Mouse (Mus musculus): Measurements from ENCODE around the gene Parpbp. TPM values are rescaled to one million over a fixed set of nuclear protein-coding genes. Genes with fewer than 3 reads are reported as not detected.

Gene Parpbp
- polyA plus RNA-seq, 2 experiments = 8.8 to 13.4 TPM

GRCm38 (mm10) chr10:88063436-88063835 lies 83.3 kb downstream of the Parpbp start:
- ATAC-seq (ENCODE audit: insufficient read depth) = no peak
- Histone ChIP-seq H3K4me1 (replicated peaks; ENCODE audit: control insufficient read depth in 2 of 2, insufficient read depth in 2 of 2, low read length in 1 of 2) (no peaks in the 10 kb centered on the region), H3K4me3 (ENCODE audit: insufficient read depth in 1 of 2, low read depth in 2 of 2, low read length in 2 of 2) (no peak overlapping the region), H3K4me2 (ENCODE audit: low read depth) (no peak overlapping the region), H3K36me3 (replicated peaks; ENCODE audit: control insufficient read depth, insufficient read depth, low read depth) (no peaks in the 10 kb centered on the region), H3K9ac (replicated peaks) (no peak overlapping the region), H3K27ac (no peak overlapping the region), H3K9me3 (ENCODE audit: control insufficient read depth, low read length) (no peaks in the 10 kb centered on the region), H3K27me3 (ENCODE audit: control insufficient read depth, insufficient read depth, low read length) (no peaks in the 10 kb centered on the region)
- DNase-seq (ENCODE audit: low read depth in 3 of 3, low spot score in 3 of 3) = no peak
- TF ChIP-seq EP300 (IDR thresholded peaks at IDR 0.05; ENCODE audit: low read depth) (no peak), CTCF (IDR thresholded peaks at IDR 0.05; ENCODE audit: low read depth) (no peak)
- WGBS (ENCODE audit: insufficient replicate concordance) = 59% methylated on average over 4 of the region's 4 CpGs

DNA sequence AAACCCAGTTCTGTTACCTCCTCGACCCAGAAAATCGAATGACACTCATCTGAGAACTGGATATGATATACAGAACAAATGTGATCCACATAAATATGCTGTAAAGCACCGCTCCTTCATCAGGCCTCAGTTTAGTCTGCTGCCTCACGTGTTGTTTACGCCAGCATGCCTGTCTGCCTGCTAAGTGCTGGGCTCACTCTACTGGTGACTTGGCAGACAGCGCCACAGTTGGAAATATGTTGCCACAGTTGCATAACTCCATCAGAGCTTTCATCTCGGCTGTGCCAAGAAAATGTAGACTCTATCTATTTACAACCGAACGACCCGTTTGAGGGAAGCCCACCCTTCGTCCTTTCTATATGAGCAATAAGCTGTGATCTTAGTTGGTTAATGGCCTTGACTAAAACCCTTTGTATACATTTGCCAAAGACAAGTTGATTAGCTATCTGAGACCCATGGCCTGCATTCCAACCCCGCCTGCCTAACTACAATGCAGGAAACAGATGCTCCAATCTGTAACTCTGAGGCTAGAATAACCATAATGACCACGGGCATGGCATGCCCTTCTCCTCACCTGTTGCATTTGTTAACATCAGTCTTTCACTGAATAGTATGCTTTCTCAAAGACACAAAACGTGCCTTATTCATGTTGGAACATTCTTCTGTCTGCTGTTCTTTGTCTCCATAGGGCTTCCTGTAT lies 89.6 kb downstream of the Parpbp start:
- 61% methylated on average over 14 of the region's 14 CpGs for WGBS (ENCODE audit: insufficient replicate concordance)
- no peak for ATAC-seq (ENCODE audit: insufficient read depth)
- Histone ChIP-seq H3K4me3 (ENCODE audit: insufficient read depth in 1 of 2, low read depth in 2 of 2, low read length in 2 of 2) (no peak overlapping the region), H3K4me2 (ENCODE audit: low read depth) (no peak overlapping the region), H3K9me3 (ENCODE audit: control insufficient read depth, low read length) (no peaks in the 10 kb centered on the region), H3K9ac (replicated peaks) (no peak overlapping the region), H3K27me3 (ENCODE audit: control insufficient read depth, insufficient read depth, low read length) (no peaks in the 10 kb centered on the region), H3K27ac (no peak overlapping the region), H3K36me3 (replicated peaks; ENCODE audit: control insufficient read depth, insufficient read depth, low read depth) (no peaks in the 10 kb centered on the region), H3K4me1 (replicated peaks; ENCODE audit: control insufficient read depth in 2 of 2, insufficient read depth in 2 of 2, low read length in 1 of 2) (0 out of 4 replicates have a peak, but pooled peaks cover 0 to 1% of the 10 kb centered on the region in 2 experiments)
- TF ChIP-seq EP300 (IDR thresholded peaks at IDR 0.05; ENCODE audit: low read depth) (no peak), CTCF (IDR thresholded peaks at IDR 0.05; ENCODE audit: low read depth) (no peak)
- no peak for DNase-seq (ENCODE audit: low read depth in 3 of 3, low spot score in 3 of 3)

GRCm38 (mm10) chr10:88054233-88054985 lies 92.3 kb downstream of the Parpbp start:
- 40% methylated on average over 14 of the region's 14 CpGs for WGBS (ENCODE audit: insufficient replicate concordance)
- H3K9me3 ChIP-seq (ENCODE audit: control insufficient read depth, low read length) = no peaks in the 10 kb centered on the region
- H3K27me3 ChIP-seq (ENCODE audit: control insufficient read depth, insufficient read depth, low read length) = no peaks in the 10 kb centered on the region
- no peaks in the 10 kb centered on the region for H3K36me3 ChIP-seq (replicated peaks; ENCODE audit: control insufficient read depth, insufficient read depth, low read depth)
- TF ChIP-seq EP300 (IDR thresholded peaks at IDR 0.05; ENCODE audit: low read depth) (no peak), CTCF (IDR thresholded peaks at IDR 0.05; ENCODE audit: low read depth) (no peak)
- H3K4me3 ChIP-seq (ENCODE audit: insufficient read depth in 1 of 2, low read depth in 2 of 2, low read length in 2 of 2) = no peak overlapping the region
- H3K4me2 ChIP-seq (ENCODE audit: low read depth) = no peak overlapping the region
- DNase-seq (ENCODE audit: low read depth in 3 of 3, low spot score in 3 of 3) = no peak
- H3K4me1 ChIP-seq (replicated peaks; ENCODE audit: control insufficient read depth in 2 of 2, insufficient read depth in 2 of 2, low read length in 1 of 2) = 0 out of 4 replicates have a peak, but pooled peaks cover 0 to 1% of the 10 kb centered on the region in 2 experiments
- no peak for ATAC-seq (ENCODE audit: insufficient read depth)
- no peak overlapping the region for H3K27ac ChIP-seq
- no peak overlapping the region for H3K9ac ChIP-seq (replicated peaks)

- WGBS (ENCODE audit: insufficient replicate concordance) = 66% methylated on average over 11 of the region's 11 CpGs
- Histone ChIP-seq H3K4me3 (ENCODE audit: insufficient read depth in 1 of 2, low read depth in 2 of 2, low read length in 2 of 2) (no peak overlapping the region), H3K4me1 (replicated peaks; ENCODE audit: control insufficient read depth in 2 of 2, insufficient read depth in 2 of 2, low read length in 1 of 2) (no peaks in the 10 kb centered on the region), H3K27me3 (ENCODE audit: control insufficient read depth, insufficient read depth, low read length) (no peaks in the 10 kb centered on the region), H3K27ac (no peak overlapping the region), H3K36me3 (replicated peaks; ENCODE audit: control insufficient read depth, insufficient read depth, low read depth) (no peaks in the 10 kb centered on the region), H3K9me3 (ENCODE audit: control insufficient read depth, low read length) (no peaks in the 10 kb centered on the region), H3K9ac (replicated peaks) (no peak overlapping the region), H3K4me2 (ENCODE audit: low read depth) (no peak overlapping the region)
- TF ChIP-seq CTCF (IDR thresholded peaks at IDR 0.05; ENCODE audit: low read depth) (no peak), EP300 (IDR thresholded peaks at IDR 0.05; ENCODE audit: low read depth) (no peak)
- DNase-seq (ENCODE audit: low read depth in 3 of 3, low spot score in 3 of 3) (no peak), ATAC-seq (ENCODE audit: insufficient read depth) (no peak)
Observed at GRCm38 (mm10) chr10:88046098-88046771, 100.5 kb downstream of the Parpbp start.

DNA sequence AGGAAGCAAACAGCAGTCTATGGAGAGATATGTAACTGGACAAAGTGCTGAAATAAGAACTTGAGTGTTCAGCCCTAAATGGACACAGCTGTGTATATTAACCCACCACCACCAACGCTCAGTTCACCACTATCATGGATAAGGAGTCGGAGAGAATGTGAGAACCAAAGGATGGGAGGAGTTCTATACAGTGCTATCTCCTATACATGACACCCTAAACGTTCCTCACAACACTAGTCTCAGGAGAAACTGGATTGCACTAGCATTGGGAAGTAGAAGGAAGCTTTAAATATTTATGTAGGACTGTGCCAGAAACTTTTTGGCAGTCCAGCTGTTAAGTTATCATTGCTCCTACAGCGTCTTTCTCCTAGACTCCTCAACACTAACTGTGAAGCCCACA lies 102.4 kb downstream of the Parpbp start:
- Histone ChIP-seq H3K9ac (replicated peaks) (no peak overlapping the region), H3K36me3 (replicated peaks; ENCODE audit: control insufficient read depth, insufficient read depth, low read depth) (no peaks in the 10 kb centered on the region), H3K9me3 (ENCODE audit: control insufficient read depth, low read length) (no peaks in the 10 kb centered on the region), H3K4me2 (ENCODE audit: low read depth) (no peak overlapping the region), H3K4me1 (replicated peaks; ENCODE audit: control insufficient read depth in 2 of 2, insufficient read depth in 2 of 2, low read length in 1 of 2) (no peaks in the 10 kb centered on the region), H3K27ac (no peak overlapping the region), H3K27me3 (ENCODE audit: control insufficient read depth, insufficient read depth, low read length) (no peaks in the 10 kb centered on the region), H3K4me3 (ENCODE audit: insufficient read depth in 1 of 2, low read depth in 2 of 2, low read length in 2 of 2) (no peak overlapping the region)
- ATAC-seq (ENCODE audit: insufficient read depth) (no peak), DNase-seq (ENCODE audit: low read depth in 3 of 3, low spot score in 3 of 3) (no peak)
- TF ChIP-seq CTCF (IDR thresholded peaks at IDR 0.05; ENCODE audit: low read depth) = no peak
- TF ChIP-seq EP300 (IDR thresholded peaks at IDR 0.05; ENCODE audit: low read depth) = no peak
- WGBS (ENCODE audit: insufficient replicate concordance) = 61% methylated on average over 4 of the region's 4 CpGs

Other genes with a start within 250 kb of the Parpbp start
- not detected in 2 replicates for gene Pmch, start 55.9 kb downstream of the Parpbp start, polyA plus RNA-seq (2012; rRNA removed)
- gene Pmch, start 55.9 kb downstream of the Parpbp start, polyA plus RNA-seq (2014; fragmentation: Nextera tagmentation; extraction: Ambion mirVana) = 0.37 and 0.40 TPM in 2 replicates
- 16.0 and 21.7 TPM in 2 replicates for gene Nup37, start 51 bp upstream of the Parpbp start, polyA plus RNA-seq (2012; rRNA removed)
- 38.8 and 41.8 TPM in 2 replicates for gene Nup37, start 51 bp upstream of the Parpbp start, polyA plus RNA-seq (2014; fragmentation: Nextera tagmentation; extraction: Ambion mirVana)
- gene Washc3, start 54.2 kb upstream of the Parpbp start, polyA plus RNA-seq (2012; rRNA removed) = 9.7 and 12.4 TPM in 2 replicates
- 29.6 and 30.5 TPM in 2 replicates for gene Washc3, start 54.2 kb upstream of the Parpbp start, polyA plus RNA-seq (2014; fragmentation: Nextera tagmentation; extraction: Ambion mirVana)
- gene Dram1, start 232.1 kb upstream of the Parpbp start, polyA plus RNA-seq (2012; rRNA removed) = 0.73 and 1.2 TPM in 2 replicates
- 1.3 and 1.5 TPM in 2 replicates for gene Dram1, start 232.1 kb upstream of the Parpbp start, polyA plus RNA-seq (2014; fragmentation: Nextera tagmentation; extraction: Ambion mirVana)
- gene Gnptab, start 232.2 kb upstream of the Parpbp start, polyA plus RNA-seq (2012; rRNA removed) = 3.7 and 4.9 TPM in 2 replicates
- 2.3 and 2.9 TPM in 2 replicates for gene Gnptab, start 232.2 kb upstream of the Parpbp start, polyA plus RNA-seq (2014; fragmentation: Nextera tagmentation; extraction: Ambion mirVana)